Mouse (Mus musculus): ENCODE measurements around the gene Igf2bp2.

DNA sequence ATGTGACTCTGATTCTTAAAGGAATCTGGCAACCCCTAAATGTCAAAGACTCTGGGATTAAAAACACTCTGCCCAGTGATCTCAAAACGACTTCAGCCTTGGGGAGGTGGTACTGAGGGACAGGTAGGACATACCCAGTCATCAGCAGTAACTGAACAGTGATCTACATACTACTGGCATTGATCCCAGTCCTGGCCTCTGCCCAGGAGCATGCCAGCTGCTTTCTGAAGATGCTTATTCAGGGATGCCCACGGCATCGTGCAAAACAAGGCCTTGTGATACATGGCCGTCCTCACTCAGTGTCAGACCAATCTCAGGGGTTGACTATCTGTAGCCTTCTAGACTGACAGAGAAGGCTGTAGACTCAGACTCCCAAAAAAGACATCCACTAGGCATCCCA is 77.7 kb downstream of the Igf2bp2 start:
- no peak for TF ChIP-seq EP300 (IDR thresholded peaks at IDR 0.05; ENCODE audit: insufficient read depth, low read depth, low read length)
- TF ChIP-seq CTCF (IDR thresholded peaks at IDR 0.05; ENCODE audit: low read depth, low read length), result no peak

Measured in ES-Bruce4 (cell line).